Mouse (Mus musculus): ENCODE data around the gene Pxylp1. TPM values are rescaled to one million over a fixed set of nuclear protein-coding genes. Genes with fewer than 3 reads are reported as not detected.

Pxylp1 gene
- total RNA-seq, 2 experiments from 2014 or later: 17.4 to 24.9 TPM

DNA sequence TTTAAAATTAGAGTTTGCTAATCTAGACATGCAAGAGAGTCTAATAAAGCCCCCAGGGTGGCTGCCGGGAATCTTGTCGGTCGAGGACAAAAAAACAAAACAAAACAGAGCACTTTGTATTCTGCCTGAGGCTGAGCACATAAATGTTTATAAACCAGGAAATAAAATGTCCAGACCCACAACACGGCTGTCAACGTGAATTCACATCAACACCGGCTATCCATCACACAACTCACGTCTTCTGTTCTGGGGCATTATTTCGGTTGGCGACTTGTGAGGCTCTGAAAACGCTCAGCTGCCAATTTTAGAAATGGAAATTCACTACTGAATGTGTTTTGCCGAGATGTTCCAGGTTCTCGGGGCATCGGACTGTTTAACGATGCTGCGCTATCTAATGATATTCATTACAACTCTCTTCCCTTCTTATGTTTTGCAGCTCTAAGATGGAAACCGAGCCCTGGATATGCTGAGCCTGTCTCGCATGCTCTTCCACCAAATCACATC, 61.6 kb downstream of the Pxylp1 start:
- DNase-seq (ENCODE audit: low spot score): no peak
- intact Hi-C loops (cut with DNase I): no loop called here

DNA sequence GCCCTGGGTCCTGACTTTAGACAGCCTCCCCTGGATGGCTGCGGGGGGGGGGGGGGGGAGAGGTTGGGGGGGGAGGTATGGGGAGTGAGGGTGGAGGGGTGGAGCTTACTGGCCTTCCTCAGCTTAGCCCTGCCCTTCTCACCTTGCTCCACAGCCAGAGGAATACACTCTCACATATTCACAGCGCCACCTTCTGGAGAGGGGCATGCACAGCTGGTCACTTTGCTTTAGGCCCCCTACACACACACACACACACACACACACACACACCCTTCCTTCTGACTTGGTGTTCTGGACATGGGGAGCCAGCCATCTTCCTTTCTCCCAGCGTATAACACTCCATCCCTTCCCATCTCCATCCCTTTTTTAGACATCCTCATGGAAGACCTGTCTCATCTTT, 62.8 kb downstream of the Pxylp1 start:
- intact Hi-C loops (cut with DNase I): no loop called here
- no peak for DNase-seq (ENCODE audit: low spot score)

GRCm38 (mm10) chr9:96828071-96828470, 64.4 kb downstream of the Pxylp1 start:
- DNase-seq (ENCODE audit: low spot score): no peak
- intact Hi-C loops (cut with DNase I): no loop called here

- no peak for DNase-seq (ENCODE audit: low spot score)
- intact Hi-C loops (cut with DNase I): no loop called here
Observed at GRCm38 (mm10) chr9:96827002-96827785, 65.3 kb downstream of the Pxylp1 start.

DNA sequence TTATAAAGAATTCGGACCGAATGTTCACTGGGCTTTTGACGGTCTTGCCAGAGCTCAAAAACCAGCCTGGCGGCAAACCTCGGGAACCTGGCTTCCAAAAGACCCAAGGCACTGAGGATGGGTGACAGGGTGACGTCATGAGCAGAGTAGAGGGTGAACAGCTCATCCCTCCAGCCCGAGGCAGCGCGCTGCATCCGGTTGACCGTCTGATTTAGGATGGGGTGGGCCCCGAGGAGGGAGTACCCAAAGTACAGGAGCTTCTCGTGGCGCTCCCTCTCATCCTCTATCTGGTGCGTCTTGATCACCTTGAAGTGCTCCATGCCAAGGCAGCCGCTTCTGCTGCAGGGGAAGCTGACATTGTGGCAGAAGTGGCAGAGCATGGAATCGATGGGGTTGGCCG, 67.6 kb downstream of the Pxylp1 start:
- DNase-seq (ENCODE audit: low spot score): no peak
- intact Hi-C loops (cut with DNase I): no loop called here

- no peak for DNase-seq (ENCODE audit: low spot score)
- intact Hi-C loops (cut with DNase I): no loop called here
Observed at GRCm38 (mm10) chr9:96824026-96824425, 68.4 kb downstream of the Pxylp1 start.

DNA sequence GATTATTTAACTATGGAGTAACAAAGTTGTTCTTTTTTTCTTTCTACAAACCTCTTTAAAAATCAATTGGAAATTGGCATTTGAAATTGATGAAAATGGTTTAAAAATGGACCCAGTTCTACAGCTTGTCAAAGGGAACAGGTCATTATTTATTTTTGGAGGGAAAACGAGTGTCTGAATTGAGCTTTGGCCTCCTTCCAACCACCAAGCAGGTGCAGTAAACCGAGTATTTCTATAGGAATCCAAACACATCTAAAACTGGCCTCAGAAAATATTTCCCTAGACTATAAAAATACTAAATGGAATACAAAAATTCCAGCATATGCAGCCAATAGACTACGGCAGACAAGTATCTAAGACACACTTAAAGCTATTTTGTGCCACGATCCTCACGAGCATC, 68.9 kb downstream of the Pxylp1 start:
- intact Hi-C loops (cut with DNase I): no loop called here
- DNase-seq (ENCODE audit: low spot score): no peak

DNA sequence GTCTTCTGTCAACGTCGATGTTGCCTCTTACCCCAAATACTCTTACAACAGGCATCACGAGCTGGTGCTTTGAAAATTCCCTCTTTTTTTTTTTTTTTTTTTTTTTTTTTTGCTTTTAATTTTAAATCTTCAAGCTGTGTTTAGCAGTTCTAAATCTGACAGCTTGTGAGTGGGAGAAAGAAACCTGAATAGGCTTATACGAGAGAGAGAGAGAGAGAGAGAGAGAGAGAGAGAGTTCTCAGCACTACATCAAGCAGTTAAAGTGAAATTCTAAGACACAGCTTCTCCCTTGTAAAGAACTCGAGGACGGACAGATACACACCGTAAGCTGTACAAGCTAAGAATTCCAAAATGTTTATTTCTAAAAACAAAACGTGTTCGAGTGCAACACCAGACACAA, 69.5 kb downstream of the Pxylp1 start:
- no peak for DNase-seq (ENCODE audit: low spot score)
- intact Hi-C loops (cut with DNase I): no loop called here

- no peak for DNase-seq (ENCODE audit: low spot score)
- intact Hi-C loops (cut with DNase I): loop anchor here (1.0 to 5.0 kb wide), 3 partner anchors 57 to 246 kb away; no protein-coding TSS in a partner anchor
Observed at GRCm38 (mm10) chr9:96818822-96819481, 73.5 kb downstream of the Pxylp1 start.

DNA sequence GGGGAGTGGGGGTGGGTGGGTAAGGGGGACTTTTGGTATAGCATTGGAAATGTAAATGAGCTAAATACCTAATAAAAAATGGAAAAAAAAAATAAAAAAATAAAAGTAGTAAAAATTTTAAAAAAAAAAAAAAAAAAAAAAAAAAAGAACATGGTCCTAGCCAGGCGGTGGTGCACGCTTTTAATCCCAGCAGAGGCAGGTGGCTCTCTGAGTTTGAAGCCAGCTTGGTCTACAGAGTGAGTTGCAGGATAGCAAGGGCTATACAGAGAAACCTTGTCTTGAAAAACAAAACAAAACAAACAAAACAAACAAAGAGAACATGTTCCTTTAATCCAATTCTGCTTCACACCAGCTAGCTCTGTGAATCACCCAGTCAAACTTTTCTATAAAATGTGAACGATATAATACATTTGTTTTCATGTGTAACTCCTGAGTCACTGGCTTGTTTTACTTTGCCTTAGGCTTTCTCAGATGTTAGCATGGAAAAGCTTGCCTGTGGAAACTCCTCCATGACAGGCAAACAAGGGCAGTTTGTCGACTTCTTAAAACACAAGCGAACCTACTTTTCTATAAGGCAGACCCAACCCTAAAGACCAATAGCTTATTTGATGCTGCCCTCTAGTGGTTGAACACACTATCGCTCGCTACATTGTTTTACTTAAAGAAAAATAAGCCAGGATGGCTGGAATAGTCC, 74.2 kb downstream of the Pxylp1 start:
- no peak for DNase-seq (ENCODE audit: low spot score)

GRCm38 (mm10) chr9:96811996-96812395, 80.5 kb downstream of the Pxylp1 start:
- no peak for DNase-seq (ENCODE audit: low spot score)
- intact Hi-C loops (cut with DNase I): no loop called here

More for the DNA sequence above, 74.2 kb downstream of the Pxylp1 start:
- intact Hi-C loops (cut with DNase I): loop anchor here (1.0 to 5.0 kb wide), 3 partner anchors 56 to 245 kb away; no protein-coding TSS in a partner anchor

DNA sequence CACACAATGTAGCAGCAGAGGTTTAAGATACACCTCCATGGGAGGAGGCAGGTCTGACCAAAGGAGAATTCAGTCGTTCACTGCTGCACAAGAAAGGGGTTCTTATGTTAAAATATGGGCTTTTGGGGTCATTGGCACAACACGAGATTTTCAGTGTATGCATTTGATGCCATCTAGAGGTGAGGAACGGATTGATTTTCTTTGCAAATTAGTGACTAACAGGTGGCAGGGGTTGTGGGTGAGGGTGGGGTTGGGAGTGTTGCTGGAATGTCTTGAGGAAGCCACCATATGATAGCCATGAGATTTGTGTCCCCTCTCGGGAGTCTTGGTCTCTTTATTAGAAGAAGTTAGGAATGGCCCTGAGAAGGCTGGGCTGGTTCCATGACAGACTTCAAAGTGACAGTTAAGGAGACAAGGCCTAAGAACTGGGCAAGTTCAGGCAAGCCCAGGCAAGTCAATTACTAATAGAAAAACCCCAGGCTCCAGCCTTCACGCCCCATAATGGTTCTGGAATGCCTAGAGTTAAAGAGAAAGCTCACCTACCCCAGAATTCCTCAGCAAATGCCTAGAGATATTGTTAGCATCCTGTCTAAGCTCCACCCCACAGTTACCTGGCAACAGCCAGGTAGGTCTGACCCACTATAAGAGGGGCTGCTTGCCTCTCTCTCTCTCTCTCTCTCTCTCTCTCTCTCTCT, 92.2 kb downstream of the Pxylp1 start:
- no peak for DNase-seq (ENCODE audit: low spot score)
- intact Hi-C loops (cut with DNase I): no loop called here

DNA sequence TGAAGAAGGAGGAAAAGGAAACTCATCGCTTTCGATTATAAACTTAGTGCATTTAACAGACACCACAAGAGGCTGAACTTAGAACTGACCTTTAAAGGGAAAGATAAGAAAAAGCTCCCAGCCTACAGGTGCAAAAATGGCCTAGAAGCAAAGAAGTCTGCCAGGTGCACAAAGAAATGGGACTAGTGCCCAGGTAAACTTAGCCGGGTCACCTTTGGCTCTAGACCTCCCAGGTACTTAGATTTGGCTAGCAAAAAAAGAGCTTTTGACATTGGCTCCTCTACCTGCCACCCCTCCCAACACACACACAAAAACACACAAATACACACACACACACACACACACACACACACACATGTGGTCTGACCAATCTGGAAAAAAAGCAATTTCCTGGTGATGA, 95.2 kb downstream of the Pxylp1 start:
- no peak for DNase-seq (ENCODE audit: low spot score)
- intact Hi-C loops (cut with DNase I): no loop called here

DNA sequence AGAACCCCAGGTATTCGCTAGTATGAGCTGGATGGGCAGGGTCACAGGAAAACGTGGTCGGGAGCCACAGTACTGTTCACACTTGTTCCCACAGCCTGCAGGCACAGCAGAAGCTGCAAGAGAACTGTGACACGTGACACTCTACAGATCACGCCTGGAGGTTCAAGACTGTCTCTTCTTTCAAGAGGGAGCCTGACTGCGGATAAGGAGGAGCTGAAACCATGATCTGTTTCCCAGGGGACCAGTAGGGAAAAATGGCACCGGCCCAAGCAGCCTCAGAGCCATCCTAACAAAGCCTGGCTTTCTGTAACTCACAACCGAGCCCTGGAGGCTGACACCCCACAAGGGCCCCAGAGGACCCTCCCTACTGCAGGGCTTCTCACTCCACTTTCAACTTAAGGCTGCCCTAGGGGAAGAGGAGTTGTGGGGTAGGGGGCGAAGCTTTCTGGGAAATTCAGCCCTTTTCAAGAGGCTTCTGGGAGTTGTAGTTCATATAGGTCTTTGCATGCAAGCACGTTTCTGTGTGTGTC, 97.0 kb downstream of the Pxylp1 start:
- peak; percentile 2 for DNase-seq (ENCODE audit: low spot score)
- intact Hi-C loops (cut with DNase I): no loop called here

DNA sequence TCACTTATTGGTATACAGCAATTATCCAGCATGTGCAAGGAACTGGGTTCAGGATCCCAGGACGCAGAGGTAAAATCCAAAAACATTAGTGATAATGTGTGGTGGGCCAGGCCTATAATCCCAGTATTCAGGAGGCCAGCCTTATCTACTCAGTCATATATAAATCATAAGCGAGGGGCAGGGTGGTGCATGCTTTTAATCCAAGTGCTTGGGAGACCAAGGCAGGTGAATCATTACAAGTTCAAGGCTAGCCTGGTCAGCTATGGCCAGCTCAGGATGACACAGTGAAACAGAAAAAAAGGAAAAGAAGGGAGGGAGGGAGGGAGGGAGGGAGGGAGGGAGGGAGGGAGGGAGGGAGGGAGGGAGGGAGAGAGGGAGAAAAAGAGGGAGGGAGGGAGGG, 97.9 kb downstream of the Pxylp1 start:
- intact Hi-C loops (cut with DNase I): no loop called here
- DNase-seq (ENCODE audit: low spot score): no peak

- DNase-seq (ENCODE audit: low spot score): no peak
- intact Hi-C loops (cut with DNase I): no loop called here
Observed at GRCm38 (mm10) chr9:96792543-96792942, 99.9 kb downstream of the Pxylp1 start.

DNA sequence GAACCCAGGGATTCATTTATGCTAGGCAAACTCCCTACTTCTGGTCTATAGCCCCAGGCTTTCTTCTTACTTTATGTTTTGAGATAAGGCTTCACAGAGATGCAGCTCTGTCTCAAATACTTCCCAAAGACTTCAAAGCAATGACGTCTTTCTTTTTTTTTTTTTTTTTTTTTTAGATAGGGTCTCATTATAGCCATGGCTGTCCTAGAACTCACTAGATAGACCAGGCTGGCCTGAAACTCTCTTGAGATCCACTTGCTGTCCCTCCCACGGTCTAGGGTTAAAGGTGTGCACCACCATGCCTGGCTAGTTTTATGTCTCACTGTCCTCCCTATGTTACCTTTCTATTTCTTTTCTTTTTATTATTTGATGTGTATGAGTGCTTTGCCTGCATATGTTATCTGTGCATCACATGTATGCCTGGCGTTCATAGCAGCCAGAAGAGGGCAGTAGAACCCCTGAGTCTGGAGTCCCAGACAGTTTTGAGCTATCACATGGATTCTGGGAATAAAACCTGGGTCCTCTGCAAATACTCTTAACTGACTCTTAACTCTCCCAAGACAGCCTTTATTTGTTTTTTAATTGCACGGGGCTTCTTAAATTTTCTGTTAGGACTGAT, 102.0 kb downstream of the Pxylp1 start:
- no peak for DNase-seq (ENCODE audit: low spot score)
- intact Hi-C loops (cut with DNase I): no loop called here

- intact Hi-C loops (cut with DNase I): no loop called here
Observed at GRCm38 (mm10) chr9:96789906-96790305, 102.6 kb downstream of the Pxylp1 start.

DNA sequence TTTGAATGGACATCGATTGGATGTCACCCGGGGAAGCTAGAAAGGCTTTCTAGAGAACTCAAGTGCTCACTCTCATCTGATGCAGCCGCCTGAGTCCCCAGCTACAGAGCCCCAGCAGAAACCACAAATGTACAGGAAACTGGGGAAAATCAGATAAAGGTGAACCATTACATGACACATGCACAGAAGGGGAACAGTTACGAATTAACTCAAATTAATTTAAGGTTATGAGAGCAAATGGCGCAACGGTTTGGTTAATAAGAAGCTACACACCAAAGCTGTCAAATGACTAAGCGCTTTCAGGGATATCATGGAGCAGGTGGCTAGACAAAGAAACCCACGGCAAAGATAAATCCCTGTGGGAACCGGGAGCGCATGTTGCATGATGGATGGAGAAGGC, 104.7 kb downstream of the Pxylp1 start:
- intact Hi-C loops (cut with DNase I): no loop called here
- no peak for DNase-seq (ENCODE audit: low spot score)

More at GRCm38 (mm10) chr9:96789906-96790305, 102.6 kb downstream of the Pxylp1 start:
- DNase-seq (ENCODE audit: low spot score): no peak

Measured in heart, postnatal 25 days (tissue).